In the genomic region with DNA sequence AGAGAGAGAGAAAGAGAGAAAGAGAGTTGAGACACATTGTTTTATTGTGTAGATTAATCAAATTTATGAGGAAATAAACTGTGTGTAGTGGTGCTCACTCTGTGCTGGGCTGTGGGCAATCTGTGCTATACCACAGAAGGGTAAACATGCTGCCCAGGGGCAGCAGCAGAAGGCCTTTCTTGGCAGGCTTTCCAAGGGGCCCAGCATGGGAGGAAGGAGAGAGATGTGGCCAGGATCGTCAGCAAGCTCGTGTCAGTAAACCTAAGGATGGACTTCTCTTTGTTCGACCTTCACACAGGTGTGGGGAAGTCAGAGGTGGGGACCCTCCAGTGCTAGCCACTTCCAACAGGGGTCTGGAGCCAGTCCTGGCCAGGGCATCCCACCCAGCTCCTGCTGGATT, we compare ENCODE assay signal across 12 mouse cellular contexts.
"Had no signal": no experiment of that assay in that cellular context is flagged by ENCODE, and none has a peak within 500 bp of the region (broad histone marks: within the 10 kb centered on the region; RNA-seq: fewer than 3 reads in every experiment).

No protein-coding gene starts in this region.

- DNase-seq: kidney, adult 2 months; kidney, postnatal 14 days; liver, embryonic 13.5 days; liver, postnatal 0 days; lung, postnatal 36 days; right cerebral cortex, adult 18-20 months; right cerebral cortex, postnatal 25 days; thymus, adult 18-20 months; thymus, postnatal 14 days had no signal

- H3K27ac ChIP-seq: kidney, embryonic 15.5 days; left cerebral cortex, adult 2 months; liver, embryonic 13.5 days; midbrain, embryonic 13.5 days had no signal

- H3K4me3 ChIP-seq: kidney, embryonic 15.5 days; left cerebral cortex, adult 2 months; liver, embryonic 13.5 days; midbrain, embryonic 13.5 days had no signal

- H3K36me3 ChIP-seq: kidney, embryonic 15.5 days; liver, embryonic 13.5 days; midbrain, embryonic 13.5 days had no signal

- H3K27me3 ChIP-seq: kidney, embryonic 15.5 days; liver, embryonic 13.5 days; midbrain, embryonic 13.5 days had no signal

- H3K9me3 ChIP-seq: kidney, embryonic 15.5 days; liver, embryonic 13.5 days; midbrain, embryonic 13.5 days had no signal

- H3K4me1 ChIP-seq: liver, embryonic 13.5 days; midbrain, embryonic 13.5 days had no signal
